Mouse (Mus musculus) liver, postnatal 0 days (tissue): ENCODE measurements around the gene Mpzl1.
A peak's percentile ranks its signal among the peaks of the same experiment; 100 is the strongest.

Source experiments
- CTCF ChIP-seq: sonication (generic); IDR thresholded peaks from 2 replicates; pipeline ENCODE4 v1.5.1; 2016; ENCODE audit warnings: antibody characterized with exemption, low read depth
- EP300 ChIP-seq: IDR thresholded peaks from 2 replicates; pipeline ENCODE4 v1.6.1; 2016; ENCODE audit warnings: antibody characterized with exemption, low read depth, mild to moderate bottlenecking

DNA sequence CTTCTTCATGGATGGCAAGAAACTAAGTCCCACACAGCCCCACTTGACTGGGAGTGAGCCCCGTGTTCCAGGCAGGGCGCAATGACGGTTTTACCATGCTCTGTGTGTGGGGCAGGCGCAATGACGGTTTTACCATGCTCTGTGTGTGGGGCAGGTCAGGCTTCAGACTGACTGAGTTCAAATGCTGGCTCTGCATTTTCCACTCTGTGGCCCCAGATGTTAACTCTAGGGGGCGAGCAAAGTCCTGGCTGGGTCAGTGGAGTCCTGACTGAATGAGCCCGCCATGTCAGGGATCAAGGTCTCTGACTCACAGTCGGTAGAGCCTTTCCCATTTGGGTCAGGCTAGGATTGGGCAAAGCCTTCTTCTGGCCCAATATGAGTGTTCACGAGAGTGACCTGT, 38.0 kb upstream of the Mpzl1 start:
- peak; percentile 45 for TF ChIP-seq CTCF
- no peak for TF ChIP-seq EP300
